Mouse (Mus musculus) ES-E14 (cell line): Measurements from ENCODE around the gene Creb3l4. TPM values are rescaled to one million over a fixed set of nuclear protein-coding genes. Genes with fewer than 3 reads are reported as not detected.

ENCODE experiments used
- DNase-seq: peaks from one replicate; pipeline ENCODE4 v3.0.0-alpha.2; 2013; ENCODE audit warnings: low read depth, low spot score
- H3K27ac ChIP-seq: 2 replicates; pipeline ENCODE4 v1.5.1; 2012; ENCODE audit warnings: low read depth, mild to moderate bottlenecking, low read length, moderate library complexity, mixed read lengths; ENCODE audit not compliant: poor library complexity, insufficient read depth, severe bottlenecking
- H3K36me3 ChIP-seq: 2 replicates; pipeline ENCODE4 v1.6.1; 2012; ENCODE audit warnings: mild to moderate bottlenecking, low read length, moderate library complexity, mixed read lengths; ENCODE audit not compliant: control insufficient read depth, poor library complexity, insufficient read depth, severe bottlenecking
- H3K4me1 ChIP-seq, 2 experiments: fragments of 150-350 bp in 1 of 2; sonication (generic) in 1 of 2; 2 replicates each; pipeline ENCODE4 v1.6.1; 2012; ENCODE audit warnings: low read length in 2 of 2, mild to moderate bottlenecking in 1 of 2, mixed read lengths in 1 of 2; ENCODE audit not compliant: control insufficient read depth in 2 of 2, insufficient read depth in 2 of 2, poor library complexity in 1 of 2
- H3K4me3 ChIP-seq, 2 experiments: fragments of 150-350 bp in 1 of 2; sonication (generic) in 1 of 2; 2 replicates each; pipeline ENCODE4 v1.5.1; 2012; ENCODE audit warnings: low read length in 2 of 2, low read depth in 1 of 2, mild to moderate bottlenecking in 1 of 2, mixed read lengths in 1 of 2; ENCODE audit not compliant: insufficient read depth in 1 of 2, poor library complexity in 1 of 2, severe bottlenecking in 1 of 2
- H3K9ac ChIP-seq: 2 replicates; pipeline ENCODE4 v1.6.1; 2012; ENCODE audit warnings: low read depth, mild to moderate bottlenecking, low read length, mixed read lengths; ENCODE audit not compliant: poor library complexity, insufficient read depth, severe bottlenecking
- H3K9me3 ChIP-seq: fragments of 150-350 bp; sonication (generic); 2 replicates; pipeline ENCODE4 v1.6.1; 2012; ENCODE audit warnings: low read depth, mild to moderate bottlenecking, low read length; ENCODE audit not compliant: control insufficient read depth, insufficient read depth
- CHD2 ChIP-seq: IDR thresholded peaks from 2 replicates; pipeline ENCODE4 v1.6.1; 2014; ENCODE audit warnings: mild to moderate bottlenecking, low read depth, low read length, inconsistent platforms
- HCFC1 ChIP-seq: IDR thresholded peaks from 2 replicates; pipeline ENCODE4 v1.6.1; 2012; ENCODE audit warnings: low read length, inconsistent platforms, borderline replicate concordance; ENCODE audit not compliant: insufficient read depth
- MAFK ChIP-seq: IDR thresholded peaks from 2 replicates; pipeline ENCODE4 v1.6.1; 2014; ENCODE audit warnings: mild to moderate bottlenecking, low read depth, low read length, inconsistent platforms; ENCODE audit not compliant: insufficient read depth
- ZC3H11A ChIP-seq: IDR thresholded peaks from 2 replicates; pipeline ENCODE4 v1.6.1; 2012; ENCODE audit warnings: low read depth, mild to moderate bottlenecking, inconsistent platforms, low read length, borderline replicate concordance
- ZNF384 ChIP-seq: IDR thresholded peaks from 2 replicates; pipeline ENCODE4 v1.6.1; 2012; ENCODE audit warnings: low read depth, low read length, inconsistent platforms
- in situ Hi-C, 2 experiments: fragments of 600-800 bp; cut with MboI; formaldehyde crosslinking; loops; one replicate each; pipeline ENCODE4 v1.15.1; 2025; ENCODE audit warnings: low sequenced_read_pairs in 2 of 2, inconsistent platforms in 1 of 2; ENCODE audit not compliant: unreplicated experiment in 2 of 2
- total RNA-seq: library from RNA; depleted of rRNA; stranded (reverse); fragments of 300-350 nt; gene quantifications from 2 replicates; pipeline ENCODE4 v1.2.3, GENCODE M21; 2012

Gene Creb3l4
- total RNA-seq, 1 experiment = 2.3 TPM

DNA sequence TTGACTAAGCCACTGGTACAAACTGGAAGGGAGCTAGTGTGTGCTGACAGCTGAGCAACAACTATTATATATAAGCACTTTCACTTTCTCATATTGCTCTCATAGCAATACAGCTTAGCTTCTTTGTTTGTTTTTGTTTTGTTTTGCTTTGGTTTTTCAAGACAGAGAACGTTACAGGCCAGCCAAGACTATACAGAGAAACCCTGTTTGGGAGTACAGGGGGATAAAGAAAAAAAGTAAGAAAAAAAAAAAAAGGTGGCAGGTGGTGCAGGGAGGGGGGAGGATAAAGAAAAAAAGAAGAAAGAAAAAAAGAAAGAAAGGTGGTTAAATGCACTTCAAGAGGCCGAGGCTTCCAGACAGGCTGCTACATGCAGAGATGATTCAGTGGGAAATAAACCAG is 2.1 kb upstream of the Creb3l4 start:
- no peak overlapping the region for H3K27ac ChIP-seq
- no peaks in the 10 kb centered on the region for H3K36me3 ChIP-seq
- no peak overlapping the region for H3K9ac ChIP-seq
- H3K4me3 ChIP-seq = no peak overlapping the region
- TF ChIP-seq ZC3H11A (no peak), ZNF384 (no peak), CHD2 (no peak), HCFC1 (no peak), MAFK (no peak)
- no peaks in the 10 kb centered on the region for H3K9me3 ChIP-seq
- in situ Hi-C loops = no loop called here
- no peak for DNase-seq
- peaks cover 0 to 13% of the 10 kb centered on the region in 2 experiments; a peak in 2 of 4 replicates for H3K4me1 ChIP-seq

DNA sequence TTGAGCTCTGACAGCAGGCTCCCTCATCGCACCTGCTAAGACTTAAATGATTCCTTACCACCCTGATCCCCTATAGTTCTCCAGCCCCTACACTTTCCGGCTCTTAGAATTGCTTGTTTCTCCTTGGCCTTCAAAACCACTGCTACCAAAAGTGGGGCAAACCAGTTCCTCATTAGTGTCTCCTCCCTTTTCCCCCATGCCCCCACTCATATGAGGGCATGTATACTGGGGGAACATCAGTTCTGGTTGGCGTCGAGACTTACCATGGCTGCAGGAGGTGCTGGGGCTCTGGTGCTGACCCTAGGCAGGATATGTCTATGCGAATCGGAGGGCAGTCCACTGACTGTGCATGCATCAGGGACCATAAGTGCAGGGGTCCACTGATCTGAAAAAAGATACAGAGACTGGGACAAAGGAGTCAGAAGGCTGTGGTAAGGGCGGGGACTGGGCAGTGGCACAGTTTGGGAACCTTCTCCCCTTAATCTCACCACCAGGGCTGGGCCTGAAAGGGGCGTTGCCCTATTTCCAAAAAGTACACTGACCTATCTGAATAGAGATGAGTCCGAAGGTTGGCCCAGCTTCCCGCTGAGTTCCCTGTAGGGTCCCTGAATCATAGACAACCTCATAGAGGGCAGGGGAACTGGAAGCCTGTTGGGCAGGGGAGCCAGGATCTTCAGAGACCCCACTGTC is 1.5 kb downstream of the Creb3l4 start:
- Histone ChIP-seq H3K4me1 (peaks cover 0 to 13% of the 10 kb centered on the region in 2 experiments; a peak in 2 of 4 replicates), H3K9ac (no peak overlapping the region), H3K27ac (no peak overlapping the region), H3K36me3 (no peaks in the 10 kb centered on the region), H3K9me3 (no peaks in the 10 kb centered on the region), H3K4me3 (no peak overlapping the region)
- DNase-seq = no peak
- TF ChIP-seq HCFC1 = no peak
- TF ChIP-seq MAFK = no peak
- TF ChIP-seq CHD2 = no peak
- no peak for TF ChIP-seq ZNF384
- TF ChIP-seq ZC3H11A = no peak
- in situ Hi-C loops = no loop called here

DNA sequence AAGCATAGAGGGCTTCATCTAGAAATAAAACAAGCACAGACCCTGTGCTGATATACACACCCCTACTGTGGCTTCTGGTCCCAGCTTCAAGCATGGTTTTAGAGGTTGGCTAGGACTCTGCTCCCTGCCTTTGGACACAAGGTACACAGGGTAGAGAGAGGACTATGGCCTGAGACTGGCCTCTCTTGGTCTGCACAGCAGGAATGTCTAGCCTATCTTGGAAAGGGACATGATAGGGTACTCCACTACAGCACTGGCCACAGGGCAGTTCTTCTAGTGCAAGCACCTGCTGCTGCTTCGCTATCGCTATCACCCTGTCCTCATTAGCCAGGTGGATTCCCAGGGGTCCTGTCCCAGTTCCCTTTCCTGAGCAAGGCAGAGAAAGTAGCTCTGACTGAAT is 2.1 kb downstream of the Creb3l4 start:
- DNase-seq = no peak
- in situ Hi-C loops = no loop called here
- TF ChIP-seq HCFC1 (no peak), CHD2 (no peak), MAFK (no peak)

DNA sequence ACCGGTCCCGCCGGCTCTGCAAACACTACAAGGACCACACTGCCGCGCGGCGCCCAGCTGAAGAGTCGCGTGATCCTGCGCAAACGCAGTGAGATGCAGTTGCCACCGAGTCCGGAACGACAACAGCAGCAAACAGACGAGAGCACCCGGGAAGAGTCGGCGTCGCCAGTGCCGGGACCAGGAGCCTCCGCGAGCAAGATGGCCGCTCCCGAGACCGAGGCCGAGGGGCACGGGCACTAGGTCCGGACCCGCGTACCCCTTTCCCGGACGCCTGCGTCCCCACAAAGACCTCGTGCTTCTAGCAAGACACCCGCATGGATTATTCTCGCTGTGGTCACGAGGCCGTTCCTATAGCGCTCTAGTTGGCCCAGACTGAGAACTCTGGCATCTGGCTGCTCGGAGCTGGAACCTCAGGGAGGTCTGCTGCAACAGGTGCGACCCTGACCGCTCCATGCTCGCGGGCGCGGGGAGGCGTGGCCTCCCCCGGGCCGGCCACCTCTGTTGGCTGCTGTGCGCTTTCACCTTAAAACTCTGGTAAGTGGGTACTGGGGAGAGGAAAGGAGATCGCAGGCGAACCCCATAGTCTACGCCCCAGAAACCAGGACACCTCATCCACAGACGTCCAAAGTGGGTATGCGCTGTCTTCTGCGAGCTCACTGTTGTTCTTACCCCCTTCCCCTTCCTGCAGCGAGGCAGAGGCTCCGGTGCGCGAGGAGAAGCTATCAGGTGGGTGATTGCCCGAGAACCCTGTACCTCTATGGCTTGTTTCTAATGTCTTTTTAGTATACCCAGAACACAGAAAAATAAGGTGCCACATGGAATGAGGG is 11.6 kb downstream of the Creb3l4 start, which contains the start of gene Jtb:
Gene Jtb (plus strand): TSS at position 91 of the 827 bp plus-strand sequence.
- DNase-seq = peak; percentile 92
- Histone ChIP-seq H3K27ac (peak within 1 kb of the TSS; percentile 70), H3K9ac (peak within 1 kb of the TSS; percentile 88), H3K9me3 (no peaks in the 10 kb centered on the region), H3K4me1 (no peaks in the 10 kb centered on the region), H3K36me3 (peaks cover 3% of the 10 kb centered on the region), H3K4me3 (peak within 1 kb of the TSS; percentile 74 to 76)
- in situ Hi-C loops = no loop called here
- peak; percentile 92 for TF ChIP-seq HCFC1
- peak; percentile 77 for TF ChIP-seq CHD2
- no peak for TF ChIP-seq ZNF384

More for the DNA sequence above, 2.1 kb downstream of the Creb3l4 start:
- no peak overlapping the region for H3K27ac ChIP-seq
- H3K36me3 ChIP-seq = no peaks in the 10 kb centered on the region
- H3K4me1 ChIP-seq = peaks cover 0 to 11% of the 10 kb centered on the region in 2 experiments; a peak in 1 of 4 replicates
- H3K9me3 ChIP-seq = no peaks in the 10 kb centered on the region
- no peak overlapping the region for H3K4me3 ChIP-seq
- no peak overlapping the region for H3K9ac ChIP-seq
